Mouse (Mus musculus) brown adipose tissue, adult 24 weeks (tissue): ENCODE measurements at regions not wholly inside any gene's neighbourhood (a gene's known extent, or its start where the extent isn't known, plus 50 kb on each side); places are given as distances from the start of the nearest gene placed in this dataset.

ENCODE experiments used
- H3K27ac ChIP-seq: fragments of 200-500 bp; replicated peaks from 2 replicates; pipeline ENCODE4 v1.5.1; 2012; ENCODE audit warnings: low read depth, mild to moderate bottlenecking, low read length
- H3K4me1 ChIP-seq: fragments of 200-500 bp; 2 replicates; pipeline ENCODE4 v1.6.1; 2012; ENCODE audit warnings: low read length, mixed read lengths; ENCODE audit not compliant: control insufficient read depth, insufficient read depth, insufficient read length
- H3K4me3 ChIP-seq: fragments of 200-500 bp; 2 replicates; pipeline ENCODE4 v1.5.1; 2012; ENCODE audit warnings: low read depth, mild to moderate bottlenecking, low read length, moderate library complexity; ENCODE audit not compliant: insufficient read depth

DNA sequence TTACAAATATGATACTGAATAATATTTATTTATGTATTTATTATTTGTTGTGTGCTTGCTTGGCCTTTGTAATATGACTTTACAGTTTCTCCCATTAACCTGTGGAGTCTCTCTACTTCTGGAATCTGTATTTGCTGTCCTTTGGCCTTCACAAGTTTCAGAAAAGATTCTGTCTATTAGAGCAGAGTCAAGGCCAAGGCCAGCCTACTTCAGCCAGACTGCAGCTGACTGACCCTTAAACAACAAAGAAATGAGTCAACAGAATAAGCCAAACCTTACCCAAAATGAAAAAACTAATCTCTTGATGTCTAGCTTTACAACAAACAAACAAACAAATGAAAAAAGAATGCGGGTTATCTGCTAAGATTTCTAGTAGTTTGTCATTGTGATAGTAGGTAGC, 532.7 kb upstream of the Btbd3 start:
- Histone ChIP-seq H3K4me3 (no peak overlapping the region), H3K4me1 (no peaks in the 10 kb centered on the region), H3K27ac (no peak overlapping the region)

- Histone ChIP-seq H3K4me3 (no peak overlapping the region), H3K4me1 (no peaks in the 10 kb centered on the region), H3K27ac (no peak overlapping the region)
Measured at GRCm38 (mm10) chr2:137721767-137722424, 534.5 kb upstream of the Btbd3 start.

- no peaks in the 10 kb centered on the region for H3K4me1 ChIP-seq
- no peak overlapping the region for H3K4me3 ChIP-seq
- H3K27ac ChIP-seq, result no peak overlapping the region
Measured at GRCm38 (mm10) chr2:137715891-137716290, 540.5 kb upstream of the Btbd3 start.

DNA sequence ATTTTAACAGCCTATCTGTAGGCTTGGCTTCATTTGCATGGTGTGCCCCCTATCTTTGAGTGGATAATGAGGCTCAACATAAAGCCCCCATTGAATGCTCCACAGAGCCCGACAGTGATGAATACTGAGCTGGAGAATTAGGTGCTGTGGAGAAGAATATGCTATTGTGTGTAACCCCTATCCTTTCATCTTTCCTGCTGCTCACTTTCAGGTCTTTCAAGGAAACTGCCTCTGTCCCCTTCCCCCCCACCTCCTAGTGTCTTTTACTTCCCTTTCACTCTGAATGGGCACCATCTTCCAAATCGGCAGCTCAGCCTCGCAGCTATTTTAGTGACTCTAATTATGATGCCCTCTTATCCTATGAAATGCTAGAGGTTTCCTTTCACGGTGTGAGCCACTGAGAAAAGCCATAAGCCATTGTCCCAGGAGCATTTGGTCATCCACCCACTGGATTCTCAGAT, 549.8 kb upstream of the Btbd3 start:
- Histone ChIP-seq H3K4me1 (no peaks in the 10 kb centered on the region), H3K4me3 (no peak overlapping the region), H3K27ac (no peak overlapping the region)

GRCm38 (mm10) chr2:137705724-137706422, 550.5 kb upstream of the Btbd3 start:
- Histone ChIP-seq H3K4me1 (no peaks in the 10 kb centered on the region), H3K27ac (no peak overlapping the region), H3K4me3 (no peak overlapping the region)

DNA sequence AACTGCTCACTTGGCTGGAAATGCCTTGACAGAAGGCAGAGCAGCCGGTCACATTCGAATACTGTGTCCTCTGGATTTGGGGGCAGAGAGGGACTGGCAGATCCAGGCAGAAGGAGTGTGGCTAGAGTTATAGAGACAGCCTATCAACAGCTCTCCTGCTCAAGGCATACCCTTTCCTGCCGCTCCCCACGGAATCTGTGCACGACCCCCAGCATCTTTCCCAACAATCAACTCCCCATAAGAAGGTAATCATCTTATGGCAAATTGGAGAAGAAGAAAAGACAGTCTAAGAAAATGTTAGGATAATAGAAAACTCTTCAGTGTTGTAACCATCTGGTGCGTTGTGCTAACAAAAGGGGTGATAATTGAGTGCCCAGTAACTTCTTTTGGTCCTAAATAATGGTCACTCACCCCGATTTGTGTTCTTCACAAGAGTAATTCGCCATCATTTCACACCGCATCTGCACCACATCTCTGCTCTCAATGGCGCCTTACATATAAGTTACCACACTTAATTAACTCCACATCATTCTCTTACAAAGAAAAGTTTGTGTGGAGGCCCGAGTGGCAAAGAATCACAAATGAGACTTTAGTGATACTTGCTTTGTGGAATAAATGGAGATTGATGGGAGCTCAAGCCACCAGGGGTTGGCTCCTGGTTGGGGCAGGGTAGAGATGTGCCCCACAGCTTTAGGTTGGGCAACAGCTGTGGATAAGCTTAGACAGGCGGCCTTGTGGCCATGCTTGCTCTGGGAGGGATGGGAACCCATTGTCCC, 551.2 kb upstream of the Btbd3 start:
- Histone ChIP-seq H3K4me1 (no peaks in the 10 kb centered on the region), H3K27ac (no peak overlapping the region), H3K4me3 (no peak overlapping the region)

DNA sequence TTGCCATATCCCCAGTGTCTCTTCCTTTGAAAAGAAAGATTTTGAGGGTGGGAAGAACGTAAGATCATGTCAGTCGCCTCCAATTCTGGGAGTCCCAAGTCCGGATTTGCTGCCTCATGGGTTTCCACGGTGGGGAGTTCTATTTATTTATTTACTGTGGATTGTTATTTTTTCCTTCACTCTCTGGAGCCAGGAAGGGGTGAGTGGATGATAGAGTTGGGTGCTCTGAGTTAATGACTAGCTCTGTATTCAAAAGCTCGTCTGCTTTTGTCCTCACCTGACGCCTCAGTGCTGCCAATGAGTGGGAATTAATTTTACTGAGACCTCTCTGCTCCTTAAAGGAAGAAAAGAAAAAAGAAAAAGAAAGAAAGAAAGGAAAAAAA, 551.8 kb upstream of the Btbd3 start:
- no peak overlapping the region for H3K4me3 ChIP-seq
- H3K4me1 ChIP-seq, result no peaks in the 10 kb centered on the region
- H3K27ac ChIP-seq, result no peak overlapping the region

DNA sequence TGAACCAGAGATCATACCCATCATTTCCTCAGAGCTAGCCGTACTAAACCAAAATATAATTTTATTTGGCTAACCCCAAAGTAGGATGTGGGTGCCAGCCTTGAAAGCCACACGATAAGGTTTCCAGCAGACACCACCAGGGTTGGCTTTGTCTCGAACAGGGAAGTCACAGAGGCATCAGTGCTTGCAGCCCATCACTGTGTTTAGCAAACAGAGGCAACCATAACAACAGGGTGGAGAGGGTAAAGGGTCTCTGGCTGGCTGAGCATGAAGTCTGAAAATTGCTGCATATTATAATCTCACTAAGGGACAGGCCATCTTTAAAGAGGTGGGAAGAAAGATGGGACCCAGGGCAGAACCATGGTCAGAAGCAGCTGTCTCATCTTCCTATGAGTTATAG, 552.3 kb upstream of the Btbd3 start:
- no peak overlapping the region for H3K4me3 ChIP-seq
- H3K4me1 ChIP-seq, result no peaks in the 10 kb centered on the region
- H3K27ac ChIP-seq, result no peak overlapping the region

- Histone ChIP-seq H3K4me1 (no peaks in the 10 kb centered on the region), H3K4me3 (no peak overlapping the region), H3K27ac (no peak overlapping the region)
Measured at GRCm38 (mm10) chr2:137695885-137696284, 560.5 kb upstream of the Btbd3 start.

GRCm38 (mm10) chr2:137694020-137694419, 562.3 kb upstream of the Btbd3 start:
- no peak overlapping the region for H3K4me3 ChIP-seq
- no peaks in the 10 kb centered on the region for H3K4me1 ChIP-seq
- H3K27ac ChIP-seq, result no peak overlapping the region

- H3K4me1 ChIP-seq, result no peaks in the 10 kb centered on the region
- H3K4me3 ChIP-seq, result no peak overlapping the region
- H3K27ac ChIP-seq, result no peak overlapping the region
Measured at GRCm38 (mm10) chr2:137687208-137687607, 569.2 kb upstream of the Btbd3 start.

- H3K4me3 ChIP-seq, result no peak overlapping the region
- H3K27ac ChIP-seq, result no peak overlapping the region
- no peaks in the 10 kb centered on the region for H3K4me1 ChIP-seq
Measured at GRCm38 (mm10) chr2:137686735-137687134, 569.6 kb upstream of the Btbd3 start.

GRCm38 (mm10) chr2:137681762-137682161, 565.3 kb upstream of the Jag1 start:
- Histone ChIP-seq H3K4me1 (no peaks in the 10 kb centered on the region), H3K4me3 (no peak overlapping the region), H3K27ac (no peak overlapping the region)

DNA sequence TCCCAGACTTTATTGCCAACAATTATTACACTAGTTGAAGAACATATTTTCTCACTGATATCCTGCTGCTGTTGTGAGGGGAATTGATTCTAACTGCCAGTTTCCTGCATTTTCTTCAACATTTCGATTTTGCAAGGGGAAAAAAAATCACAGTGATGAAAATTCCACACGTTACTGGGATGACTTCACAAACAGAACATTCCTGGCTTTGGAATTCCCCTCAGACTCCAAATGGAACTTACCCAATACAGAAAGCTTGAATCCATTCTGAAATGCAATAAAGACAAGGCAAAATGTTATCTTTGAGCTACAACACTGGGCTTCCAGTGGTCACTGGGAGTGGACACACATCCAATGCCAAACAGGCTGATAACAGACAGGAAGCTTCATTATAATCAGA, 546.7 kb upstream of the Jag1 start:
- H3K27ac ChIP-seq, result peak overlapping the region; percentile 23
- peaks cover 3% of the 10 kb centered on the region for H3K4me1 ChIP-seq
- H3K4me3 ChIP-seq, result no peak overlapping the region

GRCm38 (mm10) chr2:137662216-137662615, 545.8 kb upstream of the Jag1 start:
- H3K27ac ChIP-seq, result no peak overlapping the region
- no peak overlapping the region for H3K4me3 ChIP-seq
- H3K4me1 ChIP-seq, result peaks cover 3% of the 10 kb centered on the region
